Mouse (Mus musculus) hindbrain, embryonic 10.5 days (tissue): ENCODE results near the gene Fam53b. TPM values are rescaled to one million over a fixed set of nuclear protein-coding genes. Genes with fewer than 3 reads are reported as not detected.
A peak's percentile ranks its signal among the peaks of the same experiment; 100 is the strongest.

Source experiments
- DNase-seq: peaks from one replicate; pipeline ENCODE4 v3.0.0-alpha.2; 2017; ENCODE audit warnings: low spot score
- H3K27ac ChIP-seq: fragments of 300-500 bp; sonication (generic); 2 replicates; pipeline ENCODE4 v1.5.1; 2016; ENCODE audit warnings: mild to moderate bottlenecking, moderate library complexity
- H3K27me3 ChIP-seq: fragments of 300-500 bp; sonication (generic); 2 replicates; pipeline ENCODE4 v1.6.1; 2016; ENCODE audit warnings: mild to moderate bottlenecking; ENCODE audit not compliant: poor library complexity, insufficient read depth, severe bottlenecking
- H3K36me3 ChIP-seq: fragments of 300-500 bp; sonication (generic); 2 replicates; pipeline ENCODE4 v1.6.1; 2016; ENCODE audit warnings: mild to moderate bottlenecking, moderate library complexity
- H3K4me1 ChIP-seq: fragments of 300-500 bp; sonication (generic); replicated peaks from 2 replicates; pipeline ENCODE4 v1.6.1; 2016; ENCODE audit warnings: mild to moderate bottlenecking
- H3K4me3 ChIP-seq: fragments of 300-500 bp; sonication (generic); 2 replicates; pipeline ENCODE4 v1.5.1; 2016; ENCODE audit warnings: mild to moderate bottlenecking, moderate library complexity
- H3K9me3 ChIP-seq: fragments of 300-500 bp; sonication (generic); 2 replicates; pipeline ENCODE4 v1.6.1; 2016; ENCODE audit warnings: mild to moderate bottlenecking, moderate library complexity
- WGBS: fragments of 180-500 bp; shearing (Covaris S2); methylation state at CpG from one replicate; pipeline ENCODE4 v1.1.7; 2016; 5-methylcytosine and 5-hydroxymethylcytosine counted together
- polyA plus RNA-seq: library from polyadenylated mRNA; unstranded; fragments of >200 nt; fragmentation: Nextera tagmentation; extraction: Ambion mirVana; gene quantifications from 2 replicates; pipeline ENCODE4 v1.2.1, GENCODE M21; 2016

Fam53b gene
- polyA plus RNA-seq, 1 experiment from 2014 or later, result 27.7 TPM

DNA sequence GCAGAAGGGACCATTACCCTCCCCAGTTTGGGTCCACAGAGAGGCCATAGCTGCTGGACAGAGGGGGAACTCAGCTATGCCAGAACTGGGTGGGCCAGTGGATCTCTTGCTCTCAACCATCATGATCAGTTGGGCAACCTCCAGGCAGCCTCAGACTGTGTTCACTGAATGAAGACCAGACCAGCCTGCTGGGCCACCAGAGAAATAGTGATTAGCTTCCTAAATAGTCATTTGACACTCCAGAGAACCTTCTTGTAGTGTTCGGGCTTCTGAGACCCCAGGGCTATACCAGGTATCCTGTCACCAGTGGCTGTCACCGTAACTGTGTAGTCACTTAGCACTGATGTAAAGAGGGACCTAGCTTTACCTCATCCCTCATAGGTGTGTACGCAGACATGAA is 131.3 kb downstream of the Fam53b start:
- Histone ChIP-seq H3K4me1 (no peaks in the 10 kb centered on the region), H3K36me3 (no peaks in the 10 kb centered on the region), H3K27ac (no peak overlapping the region), H3K27me3 (no peaks in the 10 kb centered on the region), H3K9me3 (no peaks in the 10 kb centered on the region), H3K4me3 (no peak overlapping the region)
- WGBS, result 82% methylated on average over 3 of the region's 3 CpGs
- no peak for DNase-seq

DNA sequence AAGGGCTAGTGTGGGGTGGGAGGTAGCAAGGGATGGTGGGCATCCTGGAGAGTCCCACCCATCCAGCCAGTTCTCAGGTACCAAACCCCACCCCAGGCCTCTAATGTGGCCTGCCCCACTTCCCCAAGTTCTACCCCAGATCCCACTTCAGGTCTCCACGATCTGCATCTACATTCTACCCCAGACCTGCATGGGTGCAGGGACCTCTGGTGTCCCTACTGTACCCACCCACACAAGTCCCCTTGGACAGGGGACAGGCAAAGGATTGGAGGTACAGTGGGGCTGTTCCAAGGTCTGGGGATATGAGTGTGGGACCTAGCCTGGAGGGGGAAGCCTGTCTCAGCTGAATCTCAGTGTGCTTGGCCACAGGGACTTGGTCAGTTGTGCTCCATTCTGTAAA is 131.9 kb downstream of the Fam53b start:
- no peak for DNase-seq

DNA sequence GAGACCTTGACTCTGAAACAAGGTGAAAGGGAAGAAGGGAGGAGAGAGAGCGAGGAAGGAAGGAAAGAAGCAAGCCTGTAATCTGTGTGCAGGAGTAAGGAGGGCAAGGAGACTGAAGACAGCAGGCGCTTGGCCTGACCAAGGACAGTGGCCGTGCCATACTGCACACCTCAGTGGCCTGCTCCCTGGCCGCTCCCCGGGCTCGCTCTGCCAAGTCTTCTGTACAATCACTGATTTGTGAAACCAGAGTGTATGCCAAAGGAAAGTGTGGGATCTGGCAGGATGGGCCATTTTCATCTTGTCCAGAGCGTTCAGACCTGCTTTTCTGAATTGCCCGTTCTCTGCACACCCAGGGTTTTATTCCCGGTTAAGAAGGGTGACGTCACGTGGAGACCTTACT is 132.4 kb downstream of the Fam53b start:
- DNase-seq, result no peak

More for the DNA sequence above, 131.9 kb downstream of the Fam53b start:
- Histone ChIP-seq H3K9me3 (no peaks in the 10 kb centered on the region), H3K36me3 (no peaks in the 10 kb centered on the region), H3K27ac (no peak overlapping the region), H3K4me1 (no peaks in the 10 kb centered on the region), H3K27me3 (no peaks in the 10 kb centered on the region), H3K4me3 (no peak overlapping the region)
- 85% methylated on average over 1 of the region's 1 CpGs for WGBS

DNA sequence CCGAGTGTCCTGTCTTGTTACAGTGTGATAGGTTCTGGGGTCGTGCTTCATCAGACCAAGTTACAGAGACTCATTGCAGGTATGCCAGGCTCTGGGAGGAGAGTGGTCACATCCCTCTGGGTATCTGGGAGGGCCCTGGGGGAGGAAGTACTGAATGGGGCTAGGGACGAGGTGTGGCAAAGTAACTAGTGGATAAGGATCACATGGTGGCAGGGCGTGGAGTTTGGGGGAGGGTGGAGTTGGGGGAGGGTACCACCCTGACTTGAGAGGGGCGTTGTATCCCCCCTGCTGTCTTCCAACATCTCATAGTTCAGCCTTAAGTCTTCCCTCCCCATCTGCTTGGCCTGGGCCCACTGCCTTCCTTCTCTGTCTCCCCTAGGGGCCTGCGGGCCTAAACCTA is 134.1 kb downstream of the Fam53b start:
- Histone ChIP-seq H3K9me3 (no peaks in the 10 kb centered on the region), H3K4me1 (0 out of 2 replicates have a peak, but pooled peaks cover 2% of the 10 kb centered on the region), H3K27me3 (no peaks in the 10 kb centered on the region), H3K4me3 (no peak overlapping the region), H3K27ac (no peak overlapping the region), H3K36me3 (no peaks in the 10 kb centered on the region)
- DNase-seq, result no peak
- WGBS, result 80% methylated on average over 6 of the region's 6 CpGs

More for the DNA sequence above, 132.4 kb downstream of the Fam53b start:
- 92% methylated on average over 11 of the region's 11 CpGs for WGBS
- H3K36me3 ChIP-seq, result no peaks in the 10 kb centered on the region
- H3K4me1 ChIP-seq, result no peaks in the 10 kb centered on the region
- no peaks in the 10 kb centered on the region for H3K27me3 ChIP-seq
- no peak overlapping the region for H3K4me3 ChIP-seq
- no peak overlapping the region for H3K27ac ChIP-seq
- H3K9me3 ChIP-seq, result no peaks in the 10 kb centered on the region

DNA sequence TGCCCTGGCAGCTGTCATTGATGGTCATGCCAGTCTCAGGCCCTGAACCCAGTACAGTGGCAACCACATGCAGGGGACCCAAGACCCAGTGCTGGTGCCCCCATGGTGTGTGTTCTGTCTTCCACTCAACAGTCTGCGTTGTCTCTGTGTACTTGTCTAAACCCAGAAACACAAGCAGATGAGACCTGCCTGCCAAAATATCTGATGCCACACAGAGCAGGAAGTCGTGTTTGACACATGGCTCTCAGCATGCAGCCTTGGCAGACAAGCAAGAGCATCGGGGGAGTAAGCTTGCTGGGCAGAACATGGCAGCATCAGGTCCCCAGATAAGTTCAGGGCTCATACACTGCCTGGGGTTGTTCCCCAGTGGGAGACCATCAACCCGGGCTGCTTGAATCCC is 134.6 kb downstream of the Fam53b start:
- no peaks in the 10 kb centered on the region for H3K36me3 ChIP-seq
- H3K4me3 ChIP-seq, result no peak overlapping the region
- no peak for DNase-seq
- no peaks in the 10 kb centered on the region for H3K9me3 ChIP-seq
- no peaks in the 10 kb centered on the region for H3K27me3 ChIP-seq
- H3K4me1 ChIP-seq, result peaks cover 5% of the 10 kb centered on the region
- H3K27ac ChIP-seq, result no peak overlapping the region
- 76% methylated on average over 4 of the region's 4 CpGs for WGBS

DNA sequence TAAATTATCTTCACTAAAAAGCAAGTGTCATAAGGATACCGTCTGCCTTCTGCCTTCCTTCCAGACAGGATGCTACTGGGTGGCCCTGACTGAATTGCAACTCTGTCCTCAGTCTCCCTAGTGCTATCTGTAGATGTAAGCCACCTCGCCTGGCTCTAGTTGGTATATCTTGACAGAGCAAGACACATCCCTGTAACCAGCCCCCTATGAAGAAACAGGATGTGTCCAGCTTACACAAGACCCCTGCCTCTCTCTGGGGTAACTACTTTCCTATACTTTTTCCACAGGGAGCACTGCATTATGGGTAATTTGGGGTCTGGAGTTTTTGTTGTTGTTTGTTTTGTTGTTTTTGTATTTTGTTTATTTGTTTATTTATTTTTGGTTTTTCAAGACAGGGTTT is 137.8 kb downstream of the Fam53b start:
- WGBS, result 86% methylated on average over 2 of the region's 2 CpGs
- DNase-seq, result no peak
- Histone ChIP-seq H3K27ac (no peak overlapping the region), H3K36me3 (no peaks in the 10 kb centered on the region), H3K4me3 (no peak overlapping the region), H3K9me3 (no peaks in the 10 kb centered on the region), H3K27me3 (no peaks in the 10 kb centered on the region), H3K4me1 (peaks cover 11% of the 10 kb centered on the region)

DNA sequence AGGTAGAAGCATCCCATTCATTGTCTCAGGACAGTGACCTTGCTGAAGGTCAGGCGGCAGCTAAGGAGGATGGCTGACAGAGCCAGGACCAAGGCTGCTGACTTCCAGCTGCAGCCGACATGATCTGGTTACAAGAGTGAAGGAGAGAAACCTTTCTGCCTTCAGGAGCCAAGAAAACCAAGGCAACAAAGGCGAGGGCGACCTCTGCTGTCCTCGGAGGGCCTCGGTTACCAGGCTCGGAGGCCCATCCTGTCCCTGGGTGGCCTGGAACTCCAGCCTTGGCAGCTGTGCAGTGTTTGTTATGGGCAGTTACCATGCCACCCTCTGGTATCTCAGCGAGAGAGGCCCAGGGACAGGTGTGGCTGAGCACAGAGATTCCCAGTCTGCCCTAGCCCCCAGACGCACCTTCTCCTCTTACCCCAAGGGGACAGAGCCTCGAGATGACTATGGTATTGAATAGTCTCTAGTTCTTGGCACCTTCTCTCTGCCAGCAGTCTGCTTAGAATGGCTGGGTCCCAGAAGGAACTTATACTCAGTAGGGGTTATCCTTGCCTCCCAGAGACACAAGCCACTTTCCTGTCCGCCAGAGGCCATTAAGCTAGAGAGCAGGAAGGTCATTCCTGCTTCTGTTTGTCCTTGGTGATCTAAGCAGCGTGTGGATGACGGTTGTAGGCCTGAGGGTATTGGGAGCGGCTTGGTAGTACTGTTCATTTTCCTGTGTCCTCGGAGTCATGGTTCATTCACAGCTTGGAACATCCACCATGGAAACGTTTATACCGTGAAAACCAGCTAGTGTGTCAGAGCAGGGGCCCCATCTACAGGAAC is 139.5 kb downstream of the Fam53b start:
- 60% methylated on average over 17 of the region's 17 CpGs for WGBS
- DNase-seq, result peak; percentile 38

DNA sequence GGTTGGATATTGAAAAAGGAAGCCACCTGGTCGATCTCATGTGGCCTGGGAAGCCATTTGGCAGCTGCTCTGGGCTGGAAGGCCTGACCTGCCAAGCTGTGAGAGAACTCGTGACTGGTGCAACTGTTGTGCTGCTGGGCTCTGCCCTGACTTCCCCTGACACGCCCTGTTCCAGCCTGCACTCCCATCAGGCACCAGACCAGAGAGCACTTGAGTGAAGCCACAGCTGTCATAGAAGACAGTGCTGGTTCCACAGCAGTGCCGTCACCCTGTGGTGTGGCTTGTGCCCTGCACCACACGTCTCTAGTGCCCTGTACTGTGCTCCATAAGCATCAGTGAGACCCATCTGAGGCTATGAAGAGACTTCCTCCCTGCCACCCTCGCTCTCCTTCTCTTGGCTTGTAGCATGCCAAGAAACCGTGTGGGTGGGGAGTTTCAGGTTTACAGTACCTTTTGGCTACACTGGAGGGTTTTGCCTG is 141.2 kb downstream of the Fam53b start:
- H3K9me3 ChIP-seq, result no peaks in the 10 kb centered on the region
- H3K4me1 ChIP-seq, result peaks cover 11% of the 10 kb centered on the region
- H3K36me3 ChIP-seq, result no peaks in the 10 kb centered on the region
- no peak overlapping the region for H3K27ac ChIP-seq
- H3K4me3 ChIP-seq, result no peak overlapping the region
- H3K27me3 ChIP-seq, result no peaks in the 10 kb centered on the region
- DNase-seq, result no peak
- WGBS, result 77% methylated on average over 7 of the region's 7 CpGs

More for the DNA sequence above, 139.5 kb downstream of the Fam53b start:
- H3K9me3 ChIP-seq, result no peaks in the 10 kb centered on the region
- no peak overlapping the region for H3K4me3 ChIP-seq
- H3K27ac ChIP-seq, result 0 out of 2 replicates have a peak overlapping the region, but pooled peaks have one; percentile 35
- H3K4me1 ChIP-seq, result peaks cover 11% of the 10 kb centered on the region
- H3K27me3 ChIP-seq, result no peaks in the 10 kb centered on the region
- no peaks in the 10 kb centered on the region for H3K36me3 ChIP-seq

DNA sequence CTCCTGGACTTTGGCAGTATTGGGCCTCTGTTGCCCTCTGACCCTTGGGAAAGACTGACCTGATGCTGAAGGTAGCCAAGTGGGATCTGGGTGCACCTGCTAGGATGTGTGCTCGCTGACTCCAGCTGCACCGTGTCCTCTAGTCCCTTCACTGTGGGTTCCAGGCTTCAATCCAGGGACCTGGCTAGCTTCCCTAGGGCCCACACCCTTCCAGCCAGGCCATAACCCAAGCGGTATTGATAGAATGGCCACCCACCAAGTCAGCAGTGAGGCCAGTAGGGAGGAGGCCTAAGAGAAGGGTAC is 142.9 kb downstream of the Fam53b start:
- Histone ChIP-seq H3K27me3 (no peaks in the 10 kb centered on the region), H3K27ac (peak overlapping the region; percentile 14; the same call in 1 of the 2 replicates), H3K36me3 (no peaks in the 10 kb centered on the region), H3K4me3 (no peak overlapping the region), H3K9me3 (no peaks in the 10 kb centered on the region), H3K4me1 (peaks cover 15% of the 10 kb centered on the region)
- no peak for DNase-seq
- 92% methylated on average over 3 of the region's 3 CpGs for WGBS

DNA sequence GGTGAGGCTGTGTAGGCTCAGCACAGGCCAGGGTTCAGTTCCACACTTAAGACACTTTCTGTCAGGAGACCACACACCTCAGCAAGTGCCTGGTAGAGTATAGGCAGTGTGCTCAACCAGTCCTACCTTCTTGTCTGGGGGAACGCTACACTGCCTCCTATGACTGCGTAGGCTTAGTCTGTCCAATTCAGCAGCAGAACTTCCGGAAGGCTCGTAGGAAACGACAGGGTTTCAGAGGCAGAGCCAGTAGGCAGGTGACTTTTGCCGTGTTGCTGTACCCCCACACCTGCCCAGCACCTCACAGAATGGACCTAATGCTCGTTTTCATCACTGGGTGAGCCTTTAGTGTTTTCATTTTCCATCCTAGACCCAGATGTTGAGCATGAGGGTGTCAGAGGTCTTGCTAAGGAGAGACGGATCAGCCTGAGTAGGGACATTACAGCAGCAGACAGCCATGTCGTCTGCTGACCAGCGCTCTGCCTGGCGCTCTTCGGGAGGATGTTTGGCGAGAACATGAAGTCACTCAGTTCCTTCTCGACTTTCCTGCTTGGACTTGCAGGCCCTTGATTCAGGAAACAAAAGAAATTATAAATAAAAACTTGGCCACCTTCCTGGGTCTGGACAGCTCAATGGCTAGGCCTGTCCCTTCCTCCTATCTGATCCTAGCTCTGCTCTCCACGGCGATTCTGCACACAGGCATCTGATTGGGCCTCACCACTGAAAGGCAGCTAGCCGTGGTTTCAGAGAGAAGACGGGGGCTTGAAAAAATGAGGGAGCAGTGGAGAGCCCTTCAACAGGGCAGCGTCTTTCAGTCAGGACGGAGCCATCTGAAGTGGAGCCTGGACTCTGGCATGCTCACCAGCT is 143.5 kb downstream of the Fam53b start:
- WGBS, result 88% methylated on average over 20 of the region's 20 CpGs
- H3K4me1 ChIP-seq, result peaks cover 21% of the 10 kb centered on the region
- no peaks in the 10 kb centered on the region for H3K9me3 ChIP-seq
- DNase-seq, result no peak
- H3K36me3 ChIP-seq, result no peaks in the 10 kb centered on the region
- no peaks in the 10 kb centered on the region for H3K27me3 ChIP-seq
- H3K27ac ChIP-seq, result no peak overlapping the region
- H3K4me3 ChIP-seq, result no peak overlapping the region

DNA sequence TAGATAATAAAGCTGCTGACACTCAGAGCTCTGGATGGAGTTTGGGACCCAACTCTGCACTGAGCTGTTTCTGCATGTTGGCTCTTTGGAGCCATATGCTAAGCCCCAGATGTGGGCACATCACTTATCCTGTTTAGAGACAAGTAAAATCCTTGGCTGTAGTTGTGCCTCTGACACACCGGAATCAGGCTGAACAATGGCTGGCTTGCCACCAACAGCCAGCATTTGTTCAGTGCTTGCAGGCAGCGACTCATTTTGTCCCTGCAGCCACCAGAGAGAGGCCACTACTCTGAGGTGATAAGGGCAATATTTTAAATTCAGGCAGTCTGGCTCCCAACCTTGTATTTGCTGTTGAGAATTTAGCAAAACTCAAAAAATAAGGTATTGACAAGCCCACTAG is 145.1 kb downstream of the Fam53b start:
- Histone ChIP-seq H3K36me3 (no peaks in the 10 kb centered on the region), H3K9me3 (no peaks in the 10 kb centered on the region), H3K4me1 (peaks cover 18% of the 10 kb centered on the region), H3K27ac (no peak overlapping the region), H3K27me3 (no peaks in the 10 kb centered on the region), H3K4me3 (no peak overlapping the region)
- WGBS, result 81% methylated on average over 2 of the region's 2 CpGs
- no peak for DNase-seq

DNA sequence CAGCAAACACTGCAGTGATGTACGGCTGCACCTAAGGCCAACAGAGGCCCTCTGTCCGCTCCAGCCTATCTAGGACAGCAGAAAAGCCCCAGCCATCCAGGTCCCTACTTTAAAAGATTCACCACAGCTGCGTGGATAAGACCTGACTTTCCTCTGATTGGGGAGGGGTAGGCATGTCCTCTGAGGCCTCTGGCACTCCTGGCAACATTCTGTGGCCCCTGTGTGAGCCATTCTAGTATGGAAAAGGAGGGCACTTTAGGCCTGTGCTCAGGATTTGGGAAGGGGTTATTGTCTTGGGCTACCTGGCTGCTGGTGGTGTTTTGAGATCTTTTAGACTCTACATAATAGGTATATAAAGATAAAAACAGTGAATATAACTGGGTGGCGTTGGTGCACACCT is 147.2 kb downstream of the Fam53b start:
- H3K4me3 ChIP-seq, result no peak overlapping the region
- peaks cover 21% of the 10 kb centered on the region for H3K4me1 ChIP-seq
- no peaks in the 10 kb centered on the region for H3K36me3 ChIP-seq
- H3K27ac ChIP-seq, result no peak overlapping the region
- DNase-seq, result no peak
- WGBS, result 74% methylated on average over 4 of the region's 4 CpGs
- no peaks in the 10 kb centered on the region for H3K27me3 ChIP-seq
- no peaks in the 10 kb centered on the region for H3K9me3 ChIP-seq
